Mouse (Mus musculus) left cerebral cortex, postnatal 4 days (tissue): ENCODE measurements at regions not wholly inside any gene's neighbourhood (a gene's known extent, or its start where the extent isn't known, plus 50 kb on each side); places are given as distances from the start of the nearest gene placed in this dataset.

Experiments
- DNase-seq: peaks from one replicate; pipeline ENCODE4 v3.0.0-alpha.2; 2022
- intact Hi-C: fragments of 180-260 bp; cut with DNase I; formaldehyde crosslinking; loops from one replicate; pipeline ENCODE4 v1.15.1; 2025

- no peak for DNase-seq
- intact Hi-C loops = no loop called here
These were observed 67.9 kb upstream of the Ctso start for GRCm38 (mm10) chr3:81864487-81864886.
